Mouse (Mus musculus) cerebellum, adult 2 months (tissue): ENCODE data around the gene Rassf1. TPM values are rescaled to one million over a fixed set of nuclear protein-coding genes. Genes with fewer than 3 reads are reported as not detected.
A peak's percentile ranks its signal among the peaks of the same experiment; 100 is the strongest.

Source experiments
- DNase-seq, 2 experiments: peaks; one replicate each; pipeline ENCODE4 v3.0.0; 2021
- H3K27ac ChIP-seq: fragments of 200-500 bp; 2 replicates; pipeline ENCODE4 v1.5.1; 2012; ENCODE audit warnings: low read length, control low read depth, inconsistent platforms; ENCODE audit not compliant: insufficient read depth
- H3K27me3 ChIP-seq: fragments of 200-500 bp; 2 replicates; pipeline ENCODE4 v1.6.1; 2012; ENCODE audit warnings: inconsistent platforms, mild to moderate bottlenecking, low read length, moderate library complexity; ENCODE audit not compliant: control insufficient read depth, insufficient read depth
- H3K4me1 ChIP-seq: fragments of 200-500 bp; 2 replicates; pipeline ENCODE4 v1.6.1; 2011; ENCODE audit warnings: low read length; ENCODE audit not compliant: control insufficient read depth, insufficient read depth
- H3K4me3 ChIP-seq: fragments of 200-500 bp; replicated peaks from 2 replicates; pipeline ENCODE3; 2011; ENCODE audit warnings: mild to moderate bottlenecking, low read depth, low read length, control low read depth; ENCODE audit not compliant: insufficient read depth
- CTCF ChIP-seq: fragments of 200-500 bp; IDR thresholded peaks from 2 replicates; pipeline ENCODE4 v1.5.1; 2011; ENCODE audit warnings: low read depth, mild to moderate bottlenecking, control low read depth, low read length, moderate library complexity, borderline replicate concordance; ENCODE audit not compliant: insufficient read depth
- POLR2A ChIP-seq: fragments of 200-500 bp; IDR thresholded peaks from 2 replicates; pipeline ENCODE4 v1.6.1; 2011; ENCODE audit warnings: low read length, control low read depth, borderline replicate concordance; ENCODE audit not compliant: insufficient read depth
- WGBS: fragments of 180-500 bp; shearing (Covaris S2); methylation state at CpG from one replicate; pipeline ENCODE4 v1.1.7; 2018; 5-methylcytosine and 5-hydroxymethylcytosine counted together
- polyA plus RNA-seq: library from polyadenylated mRNA; depleted of rRNA; stranded (reverse); fragments of >200 nt; gene quantifications from 2 replicates; pipeline ENCODE4 v1.2.3, GENCODE M21; 2012

Rassf1 gene
- polyA plus RNA-seq, 1 experiment: 32.3 TPM

GRCm38 (mm10) chr9:107593101-107593976 is 42.0 kb downstream of the Rassf1 start:
- no peak for TF ChIP-seq POLR2A
- no peak for TF ChIP-seq CTCF
- H3K4me1 ChIP-seq: peaks cover 40% of the 10 kb centered on the region
- peak overlapping the region; percentile 77 for H3K27ac ChIP-seq
- DNase-seq: peak; percentile 90 to 93
- no peaks in the 10 kb centered on the region for H3K27me3 ChIP-seq
- WGBS: 13% methylated on average over 11 of the region's 11 CpGs
- H3K4me3 ChIP-seq: no peak overlapping the region

- Histone ChIP-seq H3K27me3 (no peaks in the 10 kb centered on the region), H3K27ac (no peak overlapping the region), H3K4me1 (peaks cover 40% of the 10 kb centered on the region), H3K4me3 (no peak overlapping the region)
- DNase-seq: no peak
- 88% methylated on average over 8 of the region's 8 CpGs for WGBS
- TF ChIP-seq CTCF: no peak
- TF ChIP-seq POLR2A: no peak
Measured at GRCm38 (mm10) chr9:107594281-107595062, 43.1 kb downstream of the Rassf1 start.

DNA sequence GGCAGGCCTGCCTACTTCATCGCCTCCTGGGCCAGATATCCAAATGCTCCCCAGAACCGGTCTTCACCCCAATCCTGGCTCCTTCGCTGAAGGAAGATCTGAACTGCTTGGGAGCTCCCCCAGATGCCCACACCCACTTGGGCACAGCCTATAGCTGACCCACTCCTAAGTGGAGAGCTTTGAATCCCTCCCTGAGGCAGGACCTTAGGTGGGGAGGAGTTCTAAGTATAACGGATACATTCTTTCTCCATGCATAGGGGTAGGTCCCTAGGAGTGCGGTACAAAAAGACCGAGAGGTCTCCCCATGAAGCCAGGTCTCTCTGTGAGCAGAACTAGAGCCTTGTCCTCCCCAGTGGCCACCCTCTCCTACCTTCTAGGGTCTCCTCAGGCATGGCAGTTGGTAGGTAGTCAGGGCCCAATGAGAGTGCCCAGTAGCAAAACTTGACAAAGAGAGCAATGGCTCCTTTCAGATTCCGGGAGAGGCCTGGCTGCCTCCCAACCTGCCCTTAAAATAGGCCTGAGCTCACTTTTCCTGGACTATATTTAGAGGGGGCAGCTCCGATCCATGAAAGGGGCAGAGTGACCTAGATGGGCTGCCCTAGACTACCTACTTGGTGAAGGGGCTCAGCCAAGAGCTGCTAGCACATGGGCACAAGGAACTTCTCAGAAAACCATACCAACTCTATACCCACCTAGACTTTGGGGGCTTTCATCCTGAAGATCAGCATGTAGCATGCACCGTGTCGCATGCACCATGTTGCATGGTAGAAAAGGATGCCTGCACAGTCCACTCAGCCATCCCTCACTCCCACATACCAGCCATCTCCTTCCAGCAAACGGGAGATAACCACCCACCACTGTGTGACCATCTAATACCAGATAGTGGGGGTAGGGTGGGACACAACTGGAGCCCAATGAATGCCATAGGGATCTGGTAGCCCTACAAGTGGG is 45.5 kb downstream of the Rassf1 start:
- no peak for DNase-seq
- 73% methylated on average over 11 of the region's 11 CpGs for WGBS
- Histone ChIP-seq H3K27me3 (no peaks in the 10 kb centered on the region), H3K4me3 (no peak overlapping the region), H3K4me1 (peaks cover 33% of the 10 kb centered on the region), H3K27ac (no peak overlapping the region)
- TF ChIP-seq POLR2A: no peak
- no peak for TF ChIP-seq CTCF

DNA sequence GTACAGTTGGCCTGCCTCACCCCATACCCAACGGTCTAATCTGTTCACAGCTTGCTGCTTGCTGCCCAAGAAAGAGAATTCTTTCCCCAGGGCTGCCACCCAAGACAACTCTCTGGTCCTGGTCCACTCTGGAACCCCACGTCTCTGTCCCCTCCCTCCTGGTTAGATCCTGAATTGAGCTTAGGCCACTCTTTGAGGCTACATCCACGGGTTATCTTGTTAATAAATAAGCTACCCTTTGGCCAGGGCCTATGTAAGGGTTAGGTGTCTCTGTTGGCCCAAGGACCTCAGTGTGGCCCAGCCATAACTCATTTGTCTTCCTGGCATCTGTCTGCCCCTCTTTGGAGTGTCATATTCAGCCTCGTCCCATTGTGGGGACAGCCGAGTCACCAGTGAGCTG is 47.0 kb downstream of the Rassf1 start:
- H3K4me1 ChIP-seq: peaks cover 18% of the 10 kb centered on the region
- 86% methylated on average over 5 of the region's 5 CpGs for WGBS
- no peak for TF ChIP-seq POLR2A
- TF ChIP-seq CTCF: no peak
- no peak for DNase-seq
- no peak overlapping the region for H3K27ac ChIP-seq
- no peaks in the 10 kb centered on the region for H3K27me3 ChIP-seq
- no peak overlapping the region for H3K4me3 ChIP-seq

DNA sequence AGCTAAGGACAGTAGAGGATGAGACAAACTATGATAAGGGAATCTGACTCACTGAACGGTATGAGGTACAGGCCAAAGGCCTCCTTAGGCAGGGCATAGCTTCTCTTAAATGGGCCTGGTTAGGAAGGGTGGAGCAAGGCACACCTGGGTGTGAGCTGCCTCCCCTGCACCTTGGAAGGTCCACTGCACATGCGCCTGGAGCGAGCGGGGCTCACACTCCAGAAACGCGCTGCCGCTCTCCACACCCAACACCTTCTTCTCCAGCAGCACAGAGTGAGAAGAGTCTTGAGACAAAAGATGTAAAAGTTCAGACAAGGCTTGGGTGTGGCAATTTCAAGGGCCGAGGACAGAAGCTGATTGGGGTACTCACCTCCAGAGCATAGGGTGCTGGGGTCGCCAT is 48.1 kb downstream of the Rassf1 start:
- H3K4me3 ChIP-seq: no peak overlapping the region
- H3K4me1 ChIP-seq: peaks cover 10% of the 10 kb centered on the region
- WGBS: 94% methylated on average over 9 of the region's 9 CpGs
- H3K27me3 ChIP-seq: no peaks in the 10 kb centered on the region
- TF ChIP-seq CTCF (no peak), POLR2A (no peak)
- DNase-seq: no peak
- H3K27ac ChIP-seq: no peak overlapping the region

GRCm38 (mm10) chr9:107599842-107600241 is 48.5 kb downstream of the Rassf1 start:
- 65% methylated on average over 14 of the region's 14 CpGs for WGBS
- Histone ChIP-seq H3K4me1 (peaks cover 10% of the 10 kb centered on the region), H3K27ac (no peak overlapping the region), H3K4me3 (no peak overlapping the region), H3K27me3 (no peaks in the 10 kb centered on the region)
- TF ChIP-seq POLR2A (no peak), CTCF (no peak)
- peak; percentile 60 to 73 for DNase-seq

DNA sequence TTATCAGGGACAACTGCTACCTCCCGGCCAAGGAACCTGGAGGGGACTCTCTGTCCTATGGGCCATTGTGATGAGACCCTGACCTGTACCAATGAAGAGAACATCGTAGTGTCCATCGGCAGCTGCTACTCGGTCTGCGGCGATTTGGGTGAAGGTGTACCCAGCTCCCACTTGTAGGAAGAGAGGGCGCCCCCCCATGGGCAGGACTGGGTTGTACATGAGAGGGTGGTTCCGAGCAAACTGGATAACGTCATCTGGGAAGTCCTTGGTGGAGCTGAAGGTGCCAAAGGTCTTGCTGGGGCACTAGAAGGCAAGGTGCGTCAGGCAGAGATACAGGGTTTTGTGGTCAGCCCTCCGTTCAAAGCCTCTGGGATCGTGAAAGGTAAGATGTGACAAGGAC is 49.4 kb downstream of the Rassf1 start:
- no peaks in the 10 kb centered on the region for H3K27me3 ChIP-seq
- 79% methylated on average over 12 of the region's 12 CpGs for WGBS
- H3K27ac ChIP-seq: no peak overlapping the region
- peak; percentile 29; the same call in 1 of the 2 replicates for TF ChIP-seq CTCF
- TF ChIP-seq POLR2A: no peak
- no peak overlapping the region for H3K4me3 ChIP-seq
- peak in 1 of 2 experiments; percentile 44 for DNase-seq
- H3K4me1 ChIP-seq: peaks cover 10% of the 10 kb centered on the region
